Mouse (Mus musculus) stomach, embryonic 14.5 days (tissue): Measurements from ENCODE around the gene Pde8b. TPM values are rescaled to one million over a fixed set of nuclear protein-coding genes. Genes with fewer than 3 reads are reported as not detected.

Source experiments
- ATAC-seq: fragments of 200-750 bp; cut with Nextera tagmentation; 2 replicates; pipeline ENCODE4 v1.8.0; 2017; ENCODE audit warnings: low read depth, moderate TSS enrichment; ENCODE audit not compliant: insufficient number of reproducible peaks, insufficient read depth, low FRiP score
- H3K27ac ChIP-seq: fragments of 300-500 bp; sonication (generic); 2 replicates; pipeline ENCODE4 v1.5.1; 2014; ENCODE audit warnings: mild to moderate bottlenecking, low read length, moderate library complexity, mixed read lengths
- H3K27me3 ChIP-seq: fragments of 300-500 bp; sonication (generic); 2 replicates; pipeline ENCODE4 v1.6.1; 2014; ENCODE audit warnings: low read length, control low read depth, mixed read lengths; ENCODE audit not compliant: control insufficient read depth, insufficient read depth
- H3K36me3 ChIP-seq: fragments of 300-500 bp; sonication (generic); 2 replicates; pipeline ENCODE4 v1.6.1; 2014; ENCODE audit warnings: mild to moderate bottlenecking, control low read depth, low read length, moderate library complexity, mixed read lengths; ENCODE audit not compliant: control insufficient read depth, insufficient read depth
- H3K4me1 ChIP-seq: fragments of 300-500 bp; sonication (generic); 2 replicates; pipeline ENCODE4 v1.6.1; 2014; ENCODE audit warnings: low read length, control low read depth, mixed read lengths; ENCODE audit not compliant: control insufficient read depth, insufficient read depth
- H3K4me2 ChIP-seq: fragments of 300-500 bp; sonication (generic); replicated peaks from 2 replicates; pipeline ENCODE4 v1.6.1; 2014; ENCODE audit warnings: low read depth, low read length, control low read depth
- H3K4me3 ChIP-seq: fragments of 300-500 bp; sonication (generic); 2 replicates; pipeline ENCODE4 v1.5.1; 2014; ENCODE audit warnings: low read depth, low read length, control low read depth
- H3K9ac ChIP-seq: fragments of 300-500 bp; sonication (generic); replicated peaks from 2 replicates; pipeline ENCODE4 v1.6.1; 2014; ENCODE audit warnings: low read depth, mild to moderate bottlenecking, control low read depth, low read length, moderate library complexity, mixed read lengths
- H3K9me3 ChIP-seq: fragments of 300-500 bp; sonication (generic); 2 replicates; pipeline ENCODE4 v1.6.1; 2016; ENCODE audit warnings: low read depth, low read length, control low read depth; ENCODE audit not compliant: control insufficient read depth
- WGBS: fragments of 180-500 bp; shearing (Covaris S2); extraction: QIAGEN DNeasy Blood & Tissue Kit; methylation state at CpG from one replicate; pipeline ENCODE4 v1.1.7; 2014; 5-methylcytosine and 5-hydroxymethylcytosine counted together
- polyA plus RNA-seq: library from polyadenylated mRNA; unstranded; fragments of >200 nt; fragmentation: Nextera tagmentation; extraction: Ambion mirVana; gene quantifications from 2 replicates; pipeline ENCODE4 v1.2.1, GENCODE M21; 2014

The Pde8b gene
- polyA plus RNA-seq, 1 experiment from 2014 or later: 5.5 TPM

DNA sequence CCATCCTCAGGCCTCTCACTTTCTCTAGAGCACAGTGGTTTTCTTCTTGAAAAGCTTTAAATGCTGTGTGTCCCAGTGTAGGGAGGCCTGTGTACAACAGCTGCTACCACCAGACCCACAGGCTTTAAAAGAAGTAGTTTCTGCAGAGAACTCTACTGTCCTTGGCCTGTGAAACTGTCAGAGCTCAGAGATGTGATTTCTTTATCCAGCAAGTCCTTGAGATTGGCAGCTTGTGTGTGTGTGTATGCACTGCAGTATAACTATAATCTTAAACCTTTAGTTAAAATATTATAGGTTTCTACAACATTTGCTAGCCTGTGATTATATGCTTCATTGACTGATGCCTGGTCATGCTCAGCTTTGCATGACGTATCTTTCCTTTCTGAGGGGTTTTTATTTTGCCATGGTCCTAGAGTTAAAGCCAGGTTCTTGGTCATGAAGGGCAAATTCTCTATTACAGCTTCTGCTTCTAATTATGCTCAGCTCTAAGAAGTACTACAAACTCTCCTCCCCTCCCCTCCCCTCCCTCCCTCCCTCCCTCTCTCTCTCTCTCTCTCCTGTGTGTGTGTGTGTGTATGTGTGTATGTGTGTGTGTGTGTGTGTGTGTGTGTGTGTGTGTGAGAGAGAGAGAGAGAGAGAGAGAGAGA, 194.3 kb downstream of the Pde8b start:
- no peaks in the 10 kb centered on the region for H3K4me1 ChIP-seq
- H3K27ac ChIP-seq: no peak overlapping the region
- 84% methylated on average over 1 of the region's 1 CpGs for WGBS
- no peak overlapping the region for H3K4me3 ChIP-seq
- H3K9ac ChIP-seq: no peak overlapping the region
- H3K9me3 ChIP-seq: no peaks in the 10 kb centered on the region
- no peaks in the 10 kb centered on the region for H3K27me3 ChIP-seq
- H3K4me2 ChIP-seq: no peak overlapping the region
- H3K36me3 ChIP-seq: no peaks in the 10 kb centered on the region
- no peak for ATAC-seq

DNA sequence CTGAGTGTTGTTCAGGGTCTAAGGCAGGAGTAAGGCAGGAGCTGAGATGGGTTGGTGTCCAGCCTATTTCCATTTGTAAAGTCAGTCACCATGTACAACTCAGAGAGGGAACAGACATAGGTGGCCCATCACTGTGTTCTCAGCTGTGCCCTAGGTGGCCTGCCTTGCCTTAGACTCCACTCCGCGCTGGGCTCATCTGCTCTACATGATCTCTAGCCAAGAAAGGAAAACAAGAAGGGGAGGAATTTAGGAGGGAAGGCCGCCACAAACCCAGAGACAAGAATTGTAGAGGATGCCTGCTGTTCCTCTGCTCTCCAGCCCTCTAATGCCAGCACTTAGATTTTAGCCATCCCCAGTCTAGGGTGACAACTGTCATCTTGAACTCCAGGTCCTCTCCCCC, 197.7 kb downstream of the Pde8b start:
- Histone ChIP-seq H3K9me3 (no peaks in the 10 kb centered on the region), H3K9ac (no peak overlapping the region), H3K4me1 (no peaks in the 10 kb centered on the region), H3K4me2 (no peak overlapping the region), H3K36me3 (no peaks in the 10 kb centered on the region), H3K27me3 (no peaks in the 10 kb centered on the region), H3K27ac (no peak overlapping the region), H3K4me3 (no peak overlapping the region)
- WGBS: 84% methylated on average over 3 of the region's 3 CpGs
- no peak for ATAC-seq

DNA sequence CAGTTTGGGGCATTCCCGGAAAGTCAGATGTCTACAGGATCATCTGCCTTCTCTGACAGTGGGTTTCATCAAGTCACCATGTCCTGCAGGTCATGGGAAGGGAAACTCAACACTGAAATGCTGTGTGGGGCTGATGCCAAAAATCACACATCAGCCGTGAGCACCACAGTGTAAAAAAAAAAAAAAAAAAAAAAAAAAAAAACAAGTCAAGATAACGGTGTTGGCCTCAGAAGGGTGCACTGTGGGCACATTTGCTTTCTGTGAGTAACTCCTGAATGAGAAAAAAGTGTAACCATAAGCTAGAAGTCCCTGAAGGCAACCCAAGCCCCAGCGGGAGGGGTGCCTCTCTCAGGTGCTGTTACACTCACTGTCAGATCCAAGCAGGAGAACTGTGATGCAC, 199.7 kb downstream of the Pde8b start:
- Histone ChIP-seq H3K27ac (no peak overlapping the region), H3K4me2 (no peak overlapping the region), H3K27me3 (no peaks in the 10 kb centered on the region), H3K4me1 (no peaks in the 10 kb centered on the region), H3K4me3 (no peak overlapping the region), H3K36me3 (no peaks in the 10 kb centered on the region), H3K9me3 (no peaks in the 10 kb centered on the region), H3K9ac (no peak overlapping the region)
- 77% methylated on average over 4 of the region's 4 CpGs for WGBS
- no peak for ATAC-seq

DNA sequence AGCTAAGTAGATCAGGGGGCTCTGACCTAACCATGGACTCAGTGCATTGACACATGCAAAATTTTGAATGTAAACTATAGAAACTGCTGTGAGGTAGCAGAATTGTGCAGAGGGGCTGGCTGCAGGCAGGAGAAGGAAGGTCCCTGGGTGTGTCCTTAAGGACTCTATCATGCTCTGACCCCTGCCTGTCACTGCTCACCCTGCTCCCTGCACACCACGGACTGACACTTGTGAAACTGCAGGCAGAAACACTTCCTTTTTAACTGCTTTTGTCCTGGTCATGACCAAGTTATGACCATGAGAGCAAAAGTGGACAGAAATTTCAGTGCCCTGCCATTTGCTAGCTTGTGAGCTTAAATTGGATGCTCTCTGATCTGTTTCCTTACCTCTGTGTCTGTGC, 206.0 kb downstream of the Pde8b start:
- H3K27me3 ChIP-seq: no peaks in the 10 kb centered on the region
- H3K27ac ChIP-seq: no peak overlapping the region
- H3K9ac ChIP-seq: no peak overlapping the region
- H3K9me3 ChIP-seq: no peaks in the 10 kb centered on the region
- H3K4me1 ChIP-seq: no peaks in the 10 kb centered on the region
- no peaks in the 10 kb centered on the region for H3K36me3 ChIP-seq
- no peak overlapping the region for H3K4me2 ChIP-seq
- 28% methylated on average over 1 of the region's 1 CpGs for WGBS
- ATAC-seq: no peak
- H3K4me3 ChIP-seq: no peak overlapping the region

DNA sequence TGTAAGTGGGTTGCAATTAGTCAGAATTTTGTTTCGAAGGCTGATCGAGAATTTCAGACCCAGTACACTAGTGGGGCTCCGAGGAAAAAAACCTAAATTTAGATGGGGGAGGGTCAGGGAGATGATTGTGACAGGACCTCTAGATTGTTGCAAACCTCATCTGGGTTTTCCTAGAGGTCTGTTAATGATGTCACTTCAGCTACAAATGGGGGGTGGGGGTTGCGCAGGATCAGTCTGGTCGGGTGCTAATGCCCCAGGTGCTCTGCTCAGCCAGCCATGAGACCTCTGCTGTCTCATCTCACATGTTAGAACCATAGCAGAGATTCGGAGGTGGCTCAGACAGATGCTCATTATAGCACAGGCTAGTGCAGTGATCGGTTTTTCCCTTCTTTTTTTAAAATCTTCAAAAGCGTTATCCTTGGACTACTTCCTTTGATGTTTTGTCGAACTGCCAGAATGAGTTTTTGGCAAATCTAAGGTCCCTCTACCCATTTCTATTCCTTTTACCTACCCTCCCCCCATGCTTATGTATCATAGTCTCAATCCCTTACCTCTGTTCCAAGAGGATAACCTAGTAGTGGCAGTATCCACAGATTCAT, 209.9 kb downstream of the Pde8b start:
- H3K27ac ChIP-seq: no peak overlapping the region

DNA sequence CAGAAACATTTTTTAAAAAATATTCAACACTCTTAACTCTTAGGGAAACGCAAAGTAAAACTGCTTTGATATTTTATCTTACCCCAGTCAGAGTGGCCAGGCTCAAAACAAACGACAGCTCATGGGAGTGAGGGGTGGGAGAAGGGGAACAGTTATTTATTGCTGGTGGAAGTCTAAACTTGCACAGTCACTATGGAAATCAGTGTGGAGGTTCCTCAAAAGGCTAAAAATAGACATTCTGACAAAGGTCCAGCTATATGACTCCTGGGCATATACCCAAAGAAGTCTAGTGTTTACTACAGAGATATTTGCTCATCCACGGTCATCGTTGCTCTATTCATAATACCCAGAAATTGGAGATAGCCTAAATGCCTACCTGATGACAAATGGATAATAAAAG, 211.9 kb downstream of the Pde8b start:
- H3K4me1 ChIP-seq: no peaks in the 10 kb centered on the region

More for the DNA sequence above, 209.9 kb downstream of the Pde8b start:
- Histone ChIP-seq H3K9ac (no peak overlapping the region), H3K4me3 (no peak overlapping the region), H3K4me1 (no peaks in the 10 kb centered on the region), H3K4me2 (no peak overlapping the region), H3K27me3 (no peaks in the 10 kb centered on the region), H3K36me3 (no peaks in the 10 kb centered on the region), H3K9me3 (no peaks in the 10 kb centered on the region)
- no peak for ATAC-seq
- WGBS: 82% methylated on average over 9 of the region's 9 CpGs

DNA sequence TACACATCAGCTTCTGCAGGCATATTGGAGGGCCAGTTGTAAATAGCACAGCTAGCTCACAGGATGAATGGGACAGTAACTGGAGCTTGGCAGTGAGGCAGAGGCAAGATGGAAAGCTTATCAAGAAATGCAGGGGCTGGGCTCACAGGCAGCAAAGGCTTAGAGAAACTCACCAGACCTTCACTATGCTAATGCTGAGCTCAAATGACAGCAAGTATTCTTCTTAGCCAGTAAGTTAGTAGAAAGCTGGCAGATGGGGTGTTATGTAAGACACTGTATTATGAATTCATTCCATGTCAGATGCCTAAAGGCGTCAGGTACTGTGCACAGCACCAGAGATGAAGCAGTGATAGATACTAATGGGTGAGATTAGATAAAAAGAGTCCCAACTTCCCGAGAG, 215.4 kb downstream of the Pde8b start:
- no peak overlapping the region for H3K4me2 ChIP-seq
- no peaks in the 10 kb centered on the region for H3K9me3 ChIP-seq
- no peaks in the 10 kb centered on the region for H3K27me3 ChIP-seq
- no peaks in the 10 kb centered on the region for H3K36me3 ChIP-seq
- no peak overlapping the region for H3K4me3 ChIP-seq
- H3K27ac ChIP-seq: no peak overlapping the region
- ATAC-seq: no peak
- WGBS: 65% methylated on average over 2 of the region's 2 CpGs
- no peaks in the 10 kb centered on the region for H3K4me1 ChIP-seq
- H3K9ac ChIP-seq: no peak overlapping the region

More for the DNA sequence above, 211.9 kb downstream of the Pde8b start:
- no peaks in the 10 kb centered on the region for H3K36me3 ChIP-seq
- ATAC-seq: no peak
- no peaks in the 10 kb centered on the region for H3K9me3 ChIP-seq
- no peak overlapping the region for H3K4me2 ChIP-seq
- H3K27me3 ChIP-seq: no peaks in the 10 kb centered on the region
- H3K9ac ChIP-seq: no peak overlapping the region
- WGBS: 46% methylated on average over 4 of the region's 4 CpGs
- H3K4me3 ChIP-seq: no peak overlapping the region
- H3K27ac ChIP-seq: no peak overlapping the region

DNA sequence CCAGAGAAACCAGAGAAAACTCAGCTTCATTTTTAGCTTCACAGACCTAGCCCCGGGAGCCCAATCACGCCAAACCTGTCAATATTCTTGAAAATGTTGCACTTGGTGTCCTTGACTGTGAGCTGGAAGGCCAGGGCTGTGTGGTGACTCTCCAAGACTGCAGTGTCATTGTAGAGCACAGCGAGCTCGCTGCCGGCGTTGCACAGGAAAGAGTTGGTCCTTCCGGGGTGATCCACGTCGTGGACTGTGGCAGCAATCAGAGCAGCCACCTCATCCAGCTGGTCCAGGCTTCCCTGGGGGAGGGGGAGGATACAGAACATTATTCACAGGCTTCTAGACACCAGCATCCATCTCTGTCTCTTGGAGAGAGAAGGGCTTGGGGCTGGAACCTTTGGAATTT, 216.0 kb downstream of the Pde8b start:
- 55% methylated on average over 9 of the region's 9 CpGs for WGBS
- H3K27ac ChIP-seq: no peak overlapping the region
- no peaks in the 10 kb centered on the region for H3K27me3 ChIP-seq
- ATAC-seq: no peak
- H3K4me2 ChIP-seq: no peak overlapping the region
- no peaks in the 10 kb centered on the region for H3K36me3 ChIP-seq
- no peaks in the 10 kb centered on the region for H3K4me1 ChIP-seq
- no peak overlapping the region for H3K9ac ChIP-seq
- H3K9me3 ChIP-seq: no peaks in the 10 kb centered on the region
- no peak overlapping the region for H3K4me3 ChIP-seq

DNA sequence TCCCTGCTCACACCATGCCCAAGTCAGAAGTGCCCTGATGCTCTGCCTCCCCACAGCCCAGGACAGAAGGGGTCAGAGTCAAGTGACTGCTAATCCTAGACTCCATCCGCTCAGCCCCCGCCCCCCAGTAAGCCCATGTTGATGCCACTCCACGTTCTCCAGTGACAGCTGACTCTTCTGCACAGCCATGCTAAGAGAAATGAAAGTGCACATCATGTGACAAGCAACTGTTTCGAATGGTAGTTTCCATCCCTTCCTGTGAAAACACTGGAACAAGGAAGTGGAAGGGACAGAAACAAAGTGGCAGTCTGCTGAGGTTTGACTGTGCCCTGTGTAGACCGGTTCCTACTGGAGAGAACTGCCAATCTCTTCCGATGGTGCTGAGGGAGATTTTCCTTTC, 217.2 kb downstream of the Pde8b start:
- no peak overlapping the region for H3K4me2 ChIP-seq
- no peak for ATAC-seq

More for the DNA sequence above, 217.2 kb downstream of the Pde8b start:
- no peaks in the 10 kb centered on the region for H3K9me3 ChIP-seq
- H3K36me3 ChIP-seq: no peaks in the 10 kb centered on the region
- WGBS: 75% methylated on average over 6 of the region's 6 CpGs
- H3K4me1 ChIP-seq: no peaks in the 10 kb centered on the region
- H3K27me3 ChIP-seq: no peaks in the 10 kb centered on the region
- H3K27ac ChIP-seq: no peak overlapping the region
- H3K4me3 ChIP-seq: no peak overlapping the region
- H3K9ac ChIP-seq: no peak overlapping the region
